Mouse (Mus musculus) gastrocnemius, postnatal 4 days (tissue): ENCODE data around the gene Cyp2d26. TPM values are rescaled to one million over a fixed set of nuclear protein-coding genes. Genes with fewer than 3 reads are reported as not detected.

Experiments used
- DNase-seq, 2 experiments: peaks; one replicate each; pipeline ENCODE4 v3.0.0; 2021 to 2022; ENCODE audit warnings: low spot score in 2 of 2, mixed read lengths in 2 of 2
- microRNA-seq: library from miRNA; unstranded; fragments of <30 nt; microRNA quantifications from one replicate; pipeline ENCODE4 v1.2.0, GENCODE M21; 2021
- total RNA-seq, 2 experiments: library from RNA; stranded (reverse); gene quantifications; 2 replicates each; pipeline ENCODE4 v1.2.3; 2021

Cyp2d26 gene
- total RNA-seq, 2 experiments from 2014 or later = 0.22 to 2.5 TPM

GRCm38 (mm10) chr15:82763631-82764420 is 30.3 kb downstream of the Cyp2d26 start, which contains the start of gene Cyp2d40:
Gene Cyp2d40, minus strand, starts transcription at chr15:82764183.
- no peak for DNase-seq

- DNase-seq = no peak
Measured at GRCm38 (mm10) chr15:82748141-82748540, 46.0 kb downstream of the Cyp2d26 start.

GRCm38 (mm10) chr15:82747516-82747915 is 46.6 kb downstream of the Cyp2d26 start:
- no peak for DNase-seq

Small RNA genes lying within 50 kb of the gene (microRNA-seq; reads per million reads assigned to microRNA genes)
- not detected for gene Gm27618

Other genes starting within 250 kb of the Cyp2d26 start
- gene Cyp2d12, start 239.2 kb downstream of the Cyp2d26 start, total RNA-seq = not detected
- gene Cyp2d34, start 173.3 kb downstream of the Cyp2d26 start, total RNA-seq = not detected
- gene Cyp2d40, start 30.1 kb downstream of the Cyp2d26 start, total RNA-seq = not detected
- 10 to 100 TPM; 51.0 to 58.8 TPM for gene Tcf20, start 193.6 kb upstream of the Cyp2d26 start, total RNA-seq
- gene Nfam1, start 239.0 kb upstream of the Cyp2d26 start, total RNA-seq = 1 to 10 TPM; 2.5 to 4.2 TPM